Mouse (Mus musculus) left cerebral cortex, postnatal 25 days (tissue): Measurements from ENCODE around the gene Prkcq. TPM values are rescaled to one million over a fixed set of nuclear protein-coding genes. Genes with fewer than 3 reads are reported as not detected.

Source experiments
- DNase-seq, 2 experiments: peaks; one replicate each; pipeline ENCODE4 v3.0.0; 2022; ENCODE audit warnings: low spot score in 2 of 2, mixed read lengths in 1 of 2
- intact Hi-C: fragments of 180-260 bp; cut with DNase I; formaldehyde crosslinking; loops from one replicate; pipeline ENCODE4 v1.15.1; 2025
- total RNA-seq, 2 experiments: library from RNA; stranded (reverse); gene quantifications; 2 replicates each; pipeline ENCODE4 v1.2.3; 2021

The Prkcq gene
- total RNA-seq, 2 experiments from 2014 or later: 8.7 to 9.4 TPM

- DNase-seq: no peak
- intact Hi-C loops: no loop called here
Measured at GRCm38 (mm10) chr2:11182096-11182495, 10.2 kb downstream of the Prkcq start.

GRCm38 (mm10) chr2:11183991-11184390 is 12.1 kb downstream of the Prkcq start:
- intact Hi-C loops: no loop called here
- no peak for DNase-seq

- DNase-seq: no peak
- intact Hi-C loops: no loop called here
Measured at GRCm38 (mm10) chr2:11186586-11186985, 14.7 kb downstream of the Prkcq start.

GRCm38 (mm10) chr2:11187166-11187565 is 15.3 kb downstream of the Prkcq start:
- intact Hi-C loops: no loop called here
- no peak for DNase-seq

GRCm38 (mm10) chr2:11188279-11188678 is 16.4 kb downstream of the Prkcq start:
- no peak for DNase-seq
- intact Hi-C loops: no loop called here

GRCm38 (mm10) chr2:11189150-11189767 is 17.4 kb downstream of the Prkcq start:
- intact Hi-C loops: no loop called here
- DNase-seq: no peak

GRCm38 (mm10) chr2:11192281-11193098 is 20.6 kb downstream of the Prkcq start:
- intact Hi-C loops: no loop called here
- no peak for DNase-seq

- DNase-seq: no peak
- intact Hi-C loops: no loop called here
Measured at GRCm38 (mm10) chr2:11193099-11193618, 21.3 kb downstream of the Prkcq start.

- intact Hi-C loops: no loop called here
- no peak for DNase-seq
Measured at GRCm38 (mm10) chr2:11194732-11195340, 22.9 kb downstream of the Prkcq start.

- no peak for DNase-seq
- intact Hi-C loops: no loop called here
Measured at GRCm38 (mm10) chr2:11196071-11196470, 24.2 kb downstream of the Prkcq start.

GRCm38 (mm10) chr2:11196952-11197559 is 25.1 kb downstream of the Prkcq start:
- DNase-seq: no peak
- intact Hi-C loops: no loop called here

GRCm38 (mm10) chr2:11199624-11200023 is 27.7 kb downstream of the Prkcq start:
- no peak for DNase-seq
- intact Hi-C loops: no loop called here

- intact Hi-C loops: no loop called here
- DNase-seq: no peak
Measured at GRCm38 (mm10) chr2:11202841-11203240, 30.9 kb downstream of the Prkcq start.

GRCm38 (mm10) chr2:11203261-11203660 is 31.4 kb downstream of the Prkcq start:
- intact Hi-C loops: no loop called here
- no peak for DNase-seq

- DNase-seq: no peak
- intact Hi-C loops: no loop called here
Measured at GRCm38 (mm10) chr2:11204232-11204631, 32.3 kb downstream of the Prkcq start.

GRCm38 (mm10) chr2:11204961-11205360 is 33.1 kb downstream of the Prkcq start:
- intact Hi-C loops: no loop called here
- DNase-seq: no peak

- DNase-seq: no peak
- intact Hi-C loops: no loop called here
Measured at GRCm38 (mm10) chr2:11205720-11206119, 33.8 kb downstream of the Prkcq start.

GRCm38 (mm10) chr2:11208263-11208662 is 36.4 kb downstream of the Prkcq start:
- no peak for DNase-seq
- intact Hi-C loops: no loop called here

GRCm38 (mm10) chr2:11209335-11209734 is 37.4 kb downstream of the Prkcq start:
- intact Hi-C loops: no loop called here
- no peak for DNase-seq

GRCm38 (mm10) chr2:11210241-11210916 is 38.5 kb downstream of the Prkcq start:
- intact Hi-C loops: no loop called here

More at GRCm38 (mm10) chr2:11210241-11210916, 38.5 kb downstream of the Prkcq start:
- DNase-seq: no peak
